Mouse (Mus musculus) ES-Bruce4 (cell line): Measurements from ENCODE around the gene Fam43a. TPM values are rescaled to one million over a fixed set of nuclear protein-coding genes. Genes with fewer than 3 reads are reported as not detected.

ENCODE experiments used
- H3K27ac ChIP-seq: 2 replicates; pipeline ENCODE4 v1.5.1; 2012; ENCODE audit warnings: low read length, inconsistent platforms; ENCODE audit not compliant: insufficient read depth
- H3K27me3 ChIP-seq: 2 replicates; pipeline ENCODE4 v1.6.1; 2012; ENCODE audit warnings: mild to moderate bottlenecking, low read length, inconsistent platforms; ENCODE audit not compliant: control insufficient read depth, poor library complexity, insufficient read depth, severe bottlenecking
- H3K36me3 ChIP-seq: 2 replicates; pipeline ENCODE4 v1.6.1; 2012; ENCODE audit warnings: inconsistent platforms, mild to moderate bottlenecking, low read length, moderate library complexity; ENCODE audit not compliant: control insufficient read depth, poor library complexity, insufficient read depth, severe bottlenecking
- H3K4me1 ChIP-seq: one replicate; pipeline ENCODE4 v1.8.1; 2011; ENCODE audit warnings: low read length; ENCODE audit not compliant: control insufficient read depth, insufficient read depth
- H3K4me3 ChIP-seq: 2 replicates; pipeline ENCODE4 v1.5.1; 2011; ENCODE audit warnings: low read depth, mild to moderate bottlenecking, low read length
- H3K9ac ChIP-seq: 2 replicates; pipeline ENCODE4 v1.6.1; 2012; ENCODE audit warnings: low read depth, mild to moderate bottlenecking, inconsistent platforms; ENCODE audit not compliant: poor library complexity, severe bottlenecking
- H3K9me3 ChIP-seq: replicated peaks from 2 replicates; pipeline ENCODE4 v1.6.1; 2012; ENCODE audit warnings: mild to moderate bottlenecking, low read length, inconsistent platforms; ENCODE audit not compliant: control insufficient read depth, poor library complexity, insufficient read depth, severe bottlenecking
- CTCF ChIP-seq: IDR thresholded peaks from one replicate; pipeline ENCODE4 v1.8.1; 2011; ENCODE audit warnings: low read depth, low read length
- EP300 ChIP-seq: IDR thresholded peaks from 2 replicates; pipeline ENCODE4 v1.6.1; 2011; ENCODE audit warnings: low read depth, low read length; ENCODE audit not compliant: insufficient read depth
- POLR2A ChIP-seq: IDR thresholded peaks from one replicate; pipeline ENCODE4 v1.8.1; 2011; ENCODE audit warnings: low read length; ENCODE audit not compliant: insufficient read depth
- polyA plus RNA-seq: library from polyadenylated mRNA; stranded (reverse); fragments of >200 nt; gene quantifications from 2 replicates; pipeline ENCODE4 v1.2.4, GENCODE M21; 2011; ENCODE audit warnings: low read depth; ENCODE audit not compliant: missing spikeins, insufficient read depth, insufficient read length

The Fam43a gene
- polyA plus RNA-seq, 1 experiment: 15.8 TPM

GRCm38 (mm10) chr16:30604061-30604806, 4.7 kb downstream of the Fam43a start:
- H3K27ac ChIP-seq: peak overlapping the region; percentile 10; the same call in 1 of the 2 replicates
- H3K4me1 ChIP-seq: no peaks in the 10 kb centered on the region
- TF ChIP-seq POLR2A: no peak
- no peak for TF ChIP-seq CTCF
- no peak for TF ChIP-seq EP300

GRCm38 (mm10) chr16:30604807-30605137, 5.2 kb downstream of the Fam43a start:
- TF ChIP-seq POLR2A (no peak), EP300 (no peak), CTCF (no peak)

More at GRCm38 (mm10) chr16:30604061-30604806, 4.7 kb downstream of the Fam43a start:
- H3K27me3 ChIP-seq: no peaks in the 10 kb centered on the region
- H3K4me3 ChIP-seq: no peak overlapping the region
- H3K36me3 ChIP-seq: no peaks in the 10 kb centered on the region
- H3K9ac ChIP-seq: no peak overlapping the region
- H3K9me3 ChIP-seq: no peaks in the 10 kb centered on the region

GRCm38 (mm10) chr16:30605528-30605927, 6.0 kb downstream of the Fam43a start:
- Histone ChIP-seq H3K9ac (no peak overlapping the region), H3K36me3 (no peaks in the 10 kb centered on the region), H3K27me3 (no peaks in the 10 kb centered on the region), H3K4me3 (no peak overlapping the region), H3K9me3 (no peaks in the 10 kb centered on the region), H3K4me1 (no peaks in the 10 kb centered on the region), H3K27ac (no peak overlapping the region)
- TF ChIP-seq POLR2A: no peak
- no peak for TF ChIP-seq CTCF
- TF ChIP-seq EP300: no peak

More at GRCm38 (mm10) chr16:30604807-30605137, 5.2 kb downstream of the Fam43a start:
- no peaks in the 10 kb centered on the region for H3K27me3 ChIP-seq
- H3K27ac ChIP-seq: no peak overlapping the region
- no peak overlapping the region for H3K9ac ChIP-seq
- no peaks in the 10 kb centered on the region for H3K9me3 ChIP-seq
- no peak overlapping the region for H3K4me3 ChIP-seq
- H3K36me3 ChIP-seq: no peaks in the 10 kb centered on the region
- no peaks in the 10 kb centered on the region for H3K4me1 ChIP-seq

GRCm38 (mm10) chr16:30607868-30608267, 8.3 kb downstream of the Fam43a start:
- H3K27ac ChIP-seq: no peak overlapping the region
- TF ChIP-seq POLR2A (no peak), CTCF (no peak), EP300 (no peak)
- H3K27me3 ChIP-seq: no peaks in the 10 kb centered on the region
- H3K36me3 ChIP-seq: no peaks in the 10 kb centered on the region
- H3K9me3 ChIP-seq: no peaks in the 10 kb centered on the region
- H3K4me3 ChIP-seq: no peak overlapping the region
- no peaks in the 10 kb centered on the region for H3K4me1 ChIP-seq
- H3K9ac ChIP-seq: no peak overlapping the region

- Histone ChIP-seq H3K27me3 (no peaks in the 10 kb centered on the region), H3K9me3 (no peaks in the 10 kb centered on the region), H3K4me3 (no peak overlapping the region), H3K27ac (no peak overlapping the region), H3K4me1 (peaks cover 4% of the 10 kb centered on the region), H3K36me3 (no peaks in the 10 kb centered on the region), H3K9ac (no peak overlapping the region)
- no peak for TF ChIP-seq CTCF
- TF ChIP-seq POLR2A: no peak
- TF ChIP-seq EP300: no peak
Measured at GRCm38 (mm10) chr16:30611331-30611730, 11.8 kb downstream of the Fam43a start.

- no peak overlapping the region for H3K27ac ChIP-seq
- H3K36me3 ChIP-seq: no peaks in the 10 kb centered on the region
- no peaks in the 10 kb centered on the region for H3K9me3 ChIP-seq
- no peaks in the 10 kb centered on the region for H3K27me3 ChIP-seq
- TF ChIP-seq EP300: no peak
- TF ChIP-seq CTCF: no peak
- TF ChIP-seq POLR2A: no peak
- no peak overlapping the region for H3K4me3 ChIP-seq
- H3K4me1 ChIP-seq: peaks cover 4% of the 10 kb centered on the region
- no peak overlapping the region for H3K9ac ChIP-seq
Measured at GRCm38 (mm10) chr16:30613122-30613521, 13.6 kb downstream of the Fam43a start.
